Mouse (Mus musculus) embryonic fibroblast, embryonic 13.5 days (primary cell): ENCODE data around the gene Nt5e. TPM values are rescaled to one million over a fixed set of nuclear protein-coding genes. Genes with fewer than 3 reads are reported as not detected.
"Not testable (repeated sequence)": the region's sequence is repeated elsewhere in the genome, so short reads cannot be mapped to it uniquely, and the experiment has no call there.

Experiments used
- H3K27ac ChIP-seq: 2 replicates; pipeline ENCODE4 v1.5.1; 2012; ENCODE audit warnings: low read length, control low read depth, inconsistent platforms; ENCODE audit not compliant: insufficient read depth
- H3K4me1 ChIP-seq: 2 replicates; pipeline ENCODE4 v1.6.1; 2011; ENCODE audit warnings: low read length; ENCODE audit not compliant: control insufficient read depth, insufficient read depth
- H3K4me3 ChIP-seq: 2 replicates; pipeline ENCODE4 v1.5.1; 2011; ENCODE audit warnings: mild to moderate bottlenecking, control low read depth, low read length; ENCODE audit not compliant: insufficient read depth
- CTCF ChIP-seq: IDR thresholded peaks from 2 replicates; pipeline ENCODE4 v1.5.1; 2011; ENCODE audit warnings: mild to moderate bottlenecking, control low read depth, low read length, moderate library complexity, borderline replicate concordance; ENCODE audit not compliant: insufficient read depth
- POLR2A ChIP-seq: IDR thresholded peaks from 2 replicates; pipeline ENCODE4 v1.6.1; 2011; ENCODE audit warnings: low read depth, mild to moderate bottlenecking, control low read depth, low read length, moderate library complexity
- polyA plus RNA-seq: library from polyadenylated mRNA; stranded (reverse); fragments of >200 nt; gene quantifications from 2 replicates; pipeline ENCODE4 v1.2.4, GENCODE M21; 2011; ENCODE audit warnings: low read depth; ENCODE audit not compliant: missing spikeins, insufficient read length

The Nt5e gene
- polyA plus RNA-seq = 2.5 and 4.0 TPM in 2 replicates

- H3K4me1 ChIP-seq = no peaks in the 10 kb centered on the region; the same call in 1 of the 2 replicates
- TF ChIP-seq POLR2A (no peak; the same call in 1 of the 2 replicates), CTCF (no peak)
- H3K4me3 ChIP-seq = peak within 1 kb of the TSS; percentile 53
- peak within 1 kb of the TSS; percentile 51 for H3K27ac ChIP-seq
Measured at GRCm38 (mm10) chr9:88326930-88327901, at the start of gene Nt5e. Nt5e (plus strand) TSS chr9:88327197.

- Histone ChIP-seq H3K4me1 (peaks cover 8% of the 10 kb centered on the region), H3K27ac (peak overlapping the region; percentile 74), H3K4me3 (no peak overlapping the region)
- no peak for TF ChIP-seq CTCF
- no peak for TF ChIP-seq POLR2A
Measured at GRCm38 (mm10) chr9:88277588-88277987, 49.4 kb upstream of the Nt5e start.

- no peak for TF ChIP-seq POLR2A
- H3K4me3 ChIP-seq = no peak overlapping the region
- H3K27ac ChIP-seq = no peak overlapping the region; the same call in 1 of the 2 replicates
- H3K4me1 ChIP-seq = peaks cover 4% of the 10 kb centered on the region
Measured at GRCm38 (mm10) chr9:88279728-88280127, 47.3 kb upstream of the Nt5e start.

GRCm38 (mm10) chr9:88289568-88290168, 37.3 kb upstream of the Nt5e start:
- H3K27ac ChIP-seq = no peak overlapping the region
- no peak for TF ChIP-seq POLR2A
- no peak for TF ChIP-seq CTCF
- H3K4me1 ChIP-seq = no peaks in the 10 kb centered on the region
- no peak overlapping the region for H3K4me3 ChIP-seq

GRCm38 (mm10) chr9:88292836-88293370, 34.1 kb upstream of the Nt5e start:
- no peaks in the 10 kb centered on the region for H3K4me1 ChIP-seq
- H3K4me3 ChIP-seq = no peak overlapping the region
- H3K27ac ChIP-seq = no peak overlapping the region
- TF ChIP-seq CTCF = no peak
- no peak for TF ChIP-seq POLR2A

- no peak overlapping the region for H3K4me3 ChIP-seq
- no peak overlapping the region for H3K27ac ChIP-seq
- TF ChIP-seq POLR2A (no peak), CTCF (no peak)
- no peaks in the 10 kb centered on the region for H3K4me1 ChIP-seq
Measured at GRCm38 (mm10) chr9:88295798-88296197, 31.2 kb upstream of the Nt5e start.

- Histone ChIP-seq H3K4me3 (no peak overlapping the region), H3K27ac (no peak overlapping the region), H3K4me1 (no peaks in the 10 kb centered on the region)
- TF ChIP-seq CTCF (no peak), POLR2A (no peak)
Measured at GRCm38 (mm10) chr9:88296321-88296720, 30.7 kb upstream of the Nt5e start.

DNA sequence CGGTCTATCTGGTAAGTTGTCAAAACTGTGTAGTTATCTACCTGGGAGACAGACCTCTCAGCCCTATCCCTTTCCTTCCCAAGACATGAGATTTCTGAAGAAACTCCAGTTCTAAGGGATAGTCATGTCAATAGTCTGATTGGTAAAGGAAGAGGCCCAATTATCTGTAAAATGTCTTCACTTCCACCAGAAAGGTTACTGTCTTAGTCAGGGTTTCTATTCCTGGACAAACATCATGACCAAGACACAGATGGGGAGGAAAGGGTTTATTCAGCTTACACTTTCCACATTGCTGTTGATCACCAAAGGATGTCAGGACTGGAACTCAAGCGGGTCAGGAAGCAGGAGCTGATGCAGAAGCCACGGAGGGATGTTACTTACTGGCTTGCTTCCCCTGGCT, 29.8 kb upstream of the Nt5e start:
- not testable (repeated sequence) for H3K4me1 ChIP-seq, H3K27ac ChIP-seq, H3K4me3 ChIP-seq

DNA sequence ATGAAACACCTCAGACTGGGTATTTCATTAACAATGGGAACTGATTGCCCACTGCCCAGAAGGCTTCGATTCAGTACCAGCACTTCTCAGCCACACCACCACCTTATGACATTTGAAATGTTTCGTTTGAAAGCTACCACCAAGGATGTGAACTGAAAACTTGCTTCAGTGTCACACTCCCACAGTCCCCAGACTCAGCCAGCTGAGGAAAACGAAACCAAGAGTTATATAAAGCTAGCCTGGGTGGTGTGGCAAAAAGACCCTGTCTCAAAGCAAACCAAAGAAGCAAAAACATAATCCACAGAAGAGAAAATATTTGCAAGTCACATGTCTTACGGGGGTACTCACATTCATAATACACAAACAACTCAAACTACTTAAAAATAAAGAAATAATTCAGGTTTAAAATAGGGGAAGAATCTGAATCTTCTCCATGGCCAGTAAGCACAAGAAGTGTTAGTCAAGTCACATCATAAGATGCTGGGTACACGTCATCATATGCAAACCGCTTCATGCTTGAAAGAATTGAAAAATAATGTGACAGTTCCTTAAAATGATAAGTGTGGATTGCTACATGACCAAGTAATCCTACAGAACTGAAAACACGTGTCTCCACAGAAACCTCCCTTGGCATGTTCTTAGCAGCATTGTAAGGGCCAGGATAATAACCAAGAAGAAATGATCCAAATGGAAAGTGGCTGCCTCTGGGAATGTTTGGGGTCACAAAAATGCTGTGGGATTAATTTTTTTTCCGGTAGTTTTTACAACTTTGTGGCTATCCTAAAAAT, 28.9 kb upstream of the Nt5e start:
- Histone ChIP-seq H3K4me1 (no peaks in the 10 kb centered on the region), H3K27ac (no peak overlapping the region), H3K4me3 (no peak overlapping the region)
- no peak for TF ChIP-seq POLR2A
